Mouse (Mus musculus) ES-E14 (cell line): ENCODE measurements around the gene Slx4ip. TPM values are rescaled to one million over a fixed set of nuclear protein-coding genes. Genes with fewer than 3 reads are reported as not detected.

ENCODE experiments used
- DNase-seq: peaks from one replicate; pipeline ENCODE4 v3.0.0-alpha.2; 2013; ENCODE audit warnings: low read depth, low spot score
- H3K27ac ChIP-seq: 2 replicates; pipeline ENCODE4 v1.5.1; 2012; ENCODE audit warnings: low read depth, mild to moderate bottlenecking, low read length, moderate library complexity, mixed read lengths; ENCODE audit not compliant: poor library complexity, insufficient read depth, severe bottlenecking
- H3K36me3 ChIP-seq: 2 replicates; pipeline ENCODE4 v1.6.1; 2012; ENCODE audit warnings: mild to moderate bottlenecking, low read length, moderate library complexity, mixed read lengths; ENCODE audit not compliant: control insufficient read depth, poor library complexity, insufficient read depth, severe bottlenecking
- H3K4me1 ChIP-seq, 2 experiments: fragments of 150-350 bp in 1 of 2; sonication (generic) in 1 of 2; 2 replicates each; pipeline ENCODE4 v1.6.1; 2012; ENCODE audit warnings: low read length in 2 of 2, mild to moderate bottlenecking in 1 of 2, mixed read lengths in 1 of 2; ENCODE audit not compliant: control insufficient read depth in 2 of 2, insufficient read depth in 2 of 2, poor library complexity in 1 of 2
- H3K4me3 ChIP-seq, 2 experiments: fragments of 150-350 bp in 1 of 2; sonication (generic) in 1 of 2; 2 replicates each; pipeline ENCODE4 v1.5.1; 2012; ENCODE audit warnings: low read length in 2 of 2, low read depth in 1 of 2, mild to moderate bottlenecking in 1 of 2, mixed read lengths in 1 of 2; ENCODE audit not compliant: insufficient read depth in 1 of 2, poor library complexity in 1 of 2, severe bottlenecking in 1 of 2
- H3K9ac ChIP-seq: 2 replicates; pipeline ENCODE4 v1.6.1; 2012; ENCODE audit warnings: low read depth, mild to moderate bottlenecking, low read length, mixed read lengths; ENCODE audit not compliant: poor library complexity, insufficient read depth, severe bottlenecking
- H3K9me3 ChIP-seq: fragments of 150-350 bp; sonication (generic); 2 replicates; pipeline ENCODE4 v1.6.1; 2012; ENCODE audit warnings: low read depth, mild to moderate bottlenecking, low read length; ENCODE audit not compliant: control insufficient read depth, insufficient read depth
- CHD2 ChIP-seq: IDR thresholded peaks from 2 replicates; pipeline ENCODE4 v1.6.1; 2014; ENCODE audit warnings: mild to moderate bottlenecking, low read depth, low read length, inconsistent platforms
- HCFC1 ChIP-seq: IDR thresholded peaks from 2 replicates; pipeline ENCODE4 v1.6.1; 2012; ENCODE audit warnings: low read length, inconsistent platforms, borderline replicate concordance; ENCODE audit not compliant: insufficient read depth
- MAFK ChIP-seq: IDR thresholded peaks from 2 replicates; pipeline ENCODE4 v1.6.1; 2014; ENCODE audit warnings: mild to moderate bottlenecking, low read depth, low read length, inconsistent platforms; ENCODE audit not compliant: insufficient read depth
- ZC3H11A ChIP-seq: IDR thresholded peaks from 2 replicates; pipeline ENCODE4 v1.6.1; 2012; ENCODE audit warnings: low read depth, mild to moderate bottlenecking, inconsistent platforms, low read length, borderline replicate concordance
- ZNF384 ChIP-seq: IDR thresholded peaks from 2 replicates; pipeline ENCODE4 v1.6.1; 2012; ENCODE audit warnings: low read depth, low read length, inconsistent platforms
- in situ Hi-C, 2 experiments: fragments of 600-800 bp; cut with MboI; formaldehyde crosslinking; loops; one replicate each; pipeline ENCODE4 v1.15.1; 2025; ENCODE audit warnings: low sequenced_read_pairs in 2 of 2, inconsistent platforms in 1 of 2; ENCODE audit not compliant: unreplicated experiment in 2 of 2
- total RNA-seq: library from RNA; depleted of rRNA; stranded (reverse); fragments of 300-350 nt; gene quantifications from 2 replicates; pipeline ENCODE4 v1.2.3, GENCODE M21; 2012

Slx4ip gene
- total RNA-seq, 1 experiment: 8.1 TPM

GRCm38 (mm10) chr2:136955726-136956571 lies 64.9 kb downstream of the Slx4ip start:
- Histone ChIP-seq H3K36me3 (no peaks in the 10 kb centered on the region), H3K27ac (no peak overlapping the region), H3K9me3 (no peaks in the 10 kb centered on the region), H3K4me1 (no peaks in the 10 kb centered on the region), H3K9ac (no peak overlapping the region), H3K4me3 (no peak overlapping the region)
- TF ChIP-seq MAFK (no peak), ZC3H11A (no peak), ZNF384 (no peak), HCFC1 (no peak), CHD2 (no peak)
- DNase-seq: no peak
- in situ Hi-C loops: no loop called here

- TF ChIP-seq MAFK (no peak), ZNF384 (no peak), ZC3H11A (no peak), HCFC1 (no peak), CHD2 (no peak)
- H3K4me1 ChIP-seq: no peaks in the 10 kb centered on the region
- in situ Hi-C loops: no loop called here
These were observed 67.7 kb downstream of the Slx4ip start for GRCm38 (mm10) chr2:136958697-136959096.

GRCm38 (mm10) chr2:136975774-136976173 lies 84.8 kb downstream of the Slx4ip start:
- no peaks in the 10 kb centered on the region for H3K36me3 ChIP-seq
- in situ Hi-C loops: no loop called here
- H3K4me3 ChIP-seq: no peak overlapping the region
- TF ChIP-seq ZNF384 (no peak), CHD2 (no peak), MAFK (no peak), ZC3H11A (no peak), HCFC1 (no peak)
- H3K9me3 ChIP-seq: no peaks in the 10 kb centered on the region
- no peak for DNase-seq
- H3K4me1 ChIP-seq: no peaks in the 10 kb centered on the region; a peak in 1 of 4 replicates
- H3K27ac ChIP-seq: no peak overlapping the region
- no peak overlapping the region for H3K9ac ChIP-seq

More at GRCm38 (mm10) chr2:136958697-136959096, 67.7 kb downstream of the Slx4ip start:
- no peaks in the 10 kb centered on the region for H3K36me3 ChIP-seq
- no peak overlapping the region; the same call in 1 of the 2 replicates for H3K27ac ChIP-seq
- H3K4me3 ChIP-seq: no peak overlapping the region
- no peak overlapping the region for H3K9ac ChIP-seq
- no peak for DNase-seq
- no peaks in the 10 kb centered on the region for H3K9me3 ChIP-seq

GRCm38 (mm10) chr2:136979056-136979772 lies 88.2 kb downstream of the Slx4ip start:
- no peak overlapping the region for H3K27ac ChIP-seq
- DNase-seq: no peak
- TF ChIP-seq MAFK (no peak), ZNF384 (no peak), CHD2 (no peak), HCFC1 (no peak), ZC3H11A (no peak)
- no peak overlapping the region for H3K4me3 ChIP-seq
- in situ Hi-C loops: no loop called here
- H3K36me3 ChIP-seq: no peaks in the 10 kb centered on the region
- no peaks in the 10 kb centered on the region; a peak in 1 of 4 replicates for H3K4me1 ChIP-seq
- no peaks in the 10 kb centered on the region for H3K9me3 ChIP-seq
- H3K9ac ChIP-seq: no peak overlapping the region
